Mouse (Mus musculus) right cerebral cortex, adult 2 months (tissue): Measurements from ENCODE around the gene Inava.

Source experiments
- DNase-seq, 2 experiments: peaks; one replicate each; pipeline ENCODE4 v3.0.0; 2021 to 2022; ENCODE audit warnings: low spot score in 2 of 2

Gene Inava

GRCm38 (mm10) chr1:136231596-136231995 is 2.5 kb downstream of the Inava start:
- DNase-seq = no peak

GRCm38 (mm10) chr1:136230201-136230600 is 3.9 kb downstream of the Inava start:
- no peak for DNase-seq

GRCm38 (mm10) chr1:136229040-136229373 is 5.1 kb downstream of the Inava start:
- no peak for DNase-seq

GRCm38 (mm10) chr1:136228328-136229039 is 5.6 kb downstream of the Inava start:
- DNase-seq = no peak

- DNase-seq = no peak
Measured at GRCm38 (mm10) chr1:136227870-136228269, 6.2 kb downstream of the Inava start.

GRCm38 (mm10) chr1:136226626-136227025 is 7.4 kb downstream of the Inava start:
- no peak for DNase-seq

- no peak for DNase-seq
Measured at GRCm38 (mm10) chr1:136225846-136226245, 8.2 kb downstream of the Inava start.

- no peak for DNase-seq
Measured at GRCm38 (mm10) chr1:136223758-136224342, 10.2 kb downstream of the Inava start.

- DNase-seq = no peak
Measured at GRCm38 (mm10) chr1:136222386-136222785, 11.7 kb downstream of the Inava start.

GRCm38 (mm10) chr1:136220037-136220871 is 13.8 kb downstream of the Inava start:
- DNase-seq = no peak

- DNase-seq = no peak
Measured at GRCm38 (mm10) chr1:136214304-136214703, 19.8 kb downstream of the Inava start.

- DNase-seq = peak in 1 of 2 experiments; percentile 18
Measured at GRCm38 (mm10) chr1:136212803-136213202, 21.3 kb downstream of the Inava start, which contains the start of gene Mroh3. Gene Mroh3 (minus strand): TSS chr1:136212828.

GRCm38 (mm10) chr1:136190033-136190432 is 44.0 kb downstream of the Inava start:
- DNase-seq = no peak

GRCm38 (mm10) chr1:136179511-136180001 is 54.5 kb downstream of the Inava start:
- DNase-seq = no peak

GRCm38 (mm10) chr1:136178741-136179140 is 55.3 kb downstream of the Inava start:
- no peak for DNase-seq

GRCm38 (mm10) chr1:136177085-136177484 is 57.0 kb downstream of the Inava start:
- DNase-seq = no peak

- DNase-seq = peak; percentile 60 to 61
Measured at GRCm38 (mm10) chr1:136175183-136175582, 58.9 kb downstream of the Inava start.

GRCm38 (mm10) chr1:136174101-136174606 is 59.9 kb downstream of the Inava start:
- peak in 1 of 2 experiments; percentile 8 for DNase-seq

GRCm38 (mm10) chr1:136172696-136173095 is 61.4 kb downstream of the Inava start:
- no peak for DNase-seq

- peak; percentile 79 to 80 for DNase-seq
Measured at GRCm38 (mm10) chr1:136170109-136170508, 64.0 kb downstream of the Inava start.

- peak; percentile 56 to 60 for DNase-seq
Measured at GRCm38 (mm10) chr1:136167657-136168056, 66.4 kb downstream of the Inava start.

- DNase-seq = no peak
Measured at GRCm38 (mm10) chr1:136165436-136165835, 68.6 kb downstream of the Inava start.
